Mouse (Mus musculus): Measurements from ENCODE around the gene Atxn10. TPM values are rescaled to one million over a fixed set of nuclear protein-coding genes. Genes with fewer than 3 reads are reported as not detected.
A peak's percentile ranks its signal among the peaks of the same experiment; 100 is the strongest.
"Not testable (repeated sequence)": the region's sequence is repeated elsewhere in the genome, so short reads cannot be mapped to it uniquely, and the experiment has no call there.

Gene Atxn10
- polyA plus RNA-seq, 1 experiment from 2014 or later, result 307 TPM

- H3K9me3 ChIP-seq (ENCODE audit: low read length), result no peaks in the 10 kb centered on the region
- no peak for ATAC-seq (ENCODE audit: low FRiP score, low TSS enrichment)
- no peaks in the 10 kb centered on the region for H3K36me3 ChIP-seq (ENCODE audit: insufficient read depth, low read length)
- H3K4me3 ChIP-seq (ENCODE audit: low read length), result no peak overlapping the region
- no peak overlapping the region for H3K4me2 ChIP-seq (replicated peaks; ENCODE audit: low read depth, low read length)
- no peak overlapping the region for H3K27ac ChIP-seq (ENCODE audit: low read length)
- H3K4me1 ChIP-seq (ENCODE audit: insufficient read depth, low read length), result no peaks in the 10 kb centered on the region
- 68% methylated on average over 10 of the region's 10 CpGs for WGBS
- H3K9ac ChIP-seq (replicated peaks; ENCODE audit: low read length), result no peak overlapping the region
- H3K27me3 ChIP-seq (ENCODE audit: insufficient read depth, low read length), result 0 out of 2 replicates have a peak, but pooled peaks cover 4% of the 10 kb centered on the region
Observed at GRCm38 (mm10) chr15:85311058-85311657, 24.9 kb upstream of the Atxn10 start.

- Histone ChIP-seq H3K9me3 (ENCODE audit: low read length) (no peaks in the 10 kb centered on the region), H3K36me3 (ENCODE audit: insufficient read depth, low read length) (no peaks in the 10 kb centered on the region), H3K4me2 (replicated peaks; ENCODE audit: low read depth, low read length) (no peak overlapping the region), H3K27ac (ENCODE audit: low read length) (no peak overlapping the region), H3K27me3 (ENCODE audit: insufficient read depth, low read length) (0 out of 2 replicates have a peak, but pooled peaks cover 4% of the 10 kb centered on the region), H3K4me1 (ENCODE audit: insufficient read depth, low read length) (no peaks in the 10 kb centered on the region), H3K4me3 (ENCODE audit: low read length) (no peak overlapping the region), H3K9ac (replicated peaks; ENCODE audit: low read length) (0 out of 2 replicates have a peak overlapping the region, but pooled peaks have one; percentile 8)
- WGBS, result 43% methylated on average over 12 of the region's 13 CpGs
- 0 out of 2 replicates have a peak, but pooled peaks have one; percentile 69 for ATAC-seq (ENCODE audit: low FRiP score, low TSS enrichment)
Observed at GRCm38 (mm10) chr15:85315378-85316025, 20.5 kb upstream of the Atxn10 start.

DNA sequence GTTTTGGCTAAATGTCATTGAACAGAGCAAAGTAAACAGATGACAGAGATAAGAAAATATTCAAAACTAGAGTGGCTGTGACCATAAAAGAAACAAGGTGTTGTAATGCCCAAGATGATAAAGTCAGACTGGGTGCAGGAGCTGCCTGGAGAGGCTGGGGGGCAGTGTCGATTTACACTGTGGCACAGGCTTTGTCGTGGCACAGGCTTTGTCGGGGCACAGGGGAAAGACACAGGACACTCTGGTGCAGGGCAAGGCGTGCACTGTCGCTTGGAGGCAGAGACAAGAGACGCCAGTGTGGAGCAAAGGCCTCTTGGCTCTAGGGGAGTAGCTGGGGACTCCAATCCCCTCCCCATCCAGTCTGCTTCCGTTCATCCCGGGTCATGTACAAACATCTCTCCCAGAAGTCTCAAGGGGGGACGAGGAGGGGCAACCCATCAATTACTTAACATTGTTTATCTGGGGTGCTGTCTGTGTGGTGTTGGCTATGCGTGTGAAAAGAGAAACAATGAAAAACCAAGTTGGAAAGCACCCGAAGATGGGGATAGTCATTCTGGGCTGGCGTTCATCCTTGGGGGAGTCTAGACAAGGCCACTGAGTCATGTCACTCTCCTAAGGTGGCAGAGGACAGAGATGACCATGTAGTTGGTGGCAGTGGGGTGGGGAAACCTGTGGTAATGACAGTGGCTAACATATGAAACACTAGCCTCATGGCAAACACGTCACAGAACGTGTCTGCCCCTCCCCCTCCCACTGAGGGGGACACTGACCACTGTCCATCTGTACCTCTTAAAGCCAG, 19.5 kb upstream of the Atxn10 start:
- Histone ChIP-seq H3K4me3 (ENCODE audit: low read length) (no peak overlapping the region), H3K36me3 (ENCODE audit: insufficient read depth, low read length) (no peaks in the 10 kb centered on the region), H3K27me3 (ENCODE audit: insufficient read depth, low read length) (0 out of 2 replicates have a peak, but pooled peaks cover 4% of the 10 kb centered on the region), H3K4me1 (ENCODE audit: insufficient read depth, low read length) (no peaks in the 10 kb centered on the region), H3K27ac (ENCODE audit: low read length) (no peak overlapping the region), H3K4me2 (replicated peaks; ENCODE audit: low read depth, low read length) (no peak overlapping the region), H3K9me3 (ENCODE audit: low read length) (no peaks in the 10 kb centered on the region), H3K9ac (replicated peaks; ENCODE audit: low read length) (no peak overlapping the region)
- 49% methylated on average over 14 of the region's 14 CpGs for WGBS
- no peak for ATAC-seq (ENCODE audit: low FRiP score, low TSS enrichment)

GRCm38 (mm10) chr15:85319924-85320668, 15.9 kb upstream of the Atxn10 start:
- Histone ChIP-seq H3K27ac (ENCODE audit: low read length) (no peak overlapping the region), H3K36me3 (ENCODE audit: insufficient read depth, low read length) (no peaks in the 10 kb centered on the region), H3K27me3 (ENCODE audit: insufficient read depth, low read length) (0 out of 2 replicates have a peak, but pooled peaks cover 3% of the 10 kb centered on the region), H3K4me3 (ENCODE audit: low read length) (no peak overlapping the region), H3K9me3 (ENCODE audit: low read length) (no peaks in the 10 kb centered on the region), H3K4me1 (ENCODE audit: insufficient read depth, low read length) (no peaks in the 10 kb centered on the region), H3K4me2 (replicated peaks; ENCODE audit: low read depth, low read length) (no peak overlapping the region), H3K9ac (replicated peaks; ENCODE audit: low read length) (no peak overlapping the region)
- ATAC-seq (ENCODE audit: low FRiP score, low TSS enrichment), result no peak
- WGBS, result 59% methylated on average over 11 of the region's 11 CpGs

DNA sequence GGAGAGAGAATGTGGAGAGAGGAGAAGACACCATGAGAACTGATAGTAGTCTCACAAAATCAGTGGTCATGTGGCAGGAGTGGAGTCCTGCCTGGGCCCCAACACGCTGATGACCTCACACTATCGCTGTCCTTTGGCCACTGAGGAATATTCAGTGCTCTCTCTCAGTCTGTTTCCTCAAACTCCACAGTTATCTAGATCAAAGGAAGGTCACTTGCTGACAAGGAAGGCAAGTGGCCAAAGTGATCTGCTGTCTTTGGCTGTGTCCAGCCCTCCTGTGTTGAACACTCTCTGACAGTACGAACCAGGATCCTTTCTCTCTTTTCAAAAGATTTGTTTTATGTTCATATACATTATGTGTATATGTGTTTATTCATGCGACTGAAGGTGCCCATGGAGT, 12.8 kb upstream of the Atxn10 start:
- no peaks in the 10 kb centered on the region for H3K36me3 ChIP-seq (ENCODE audit: insufficient read depth, low read length)
- H3K9me3 ChIP-seq (ENCODE audit: low read length), result no peaks in the 10 kb centered on the region
- ATAC-seq (ENCODE audit: low FRiP score, low TSS enrichment), result no peak
- no peak overlapping the region for H3K27ac ChIP-seq (ENCODE audit: low read length)
- H3K27me3 ChIP-seq (ENCODE audit: insufficient read depth, low read length), result no peaks in the 10 kb centered on the region
- H3K4me3 ChIP-seq (ENCODE audit: low read length), result no peak overlapping the region
- H3K4me2 ChIP-seq (replicated peaks; ENCODE audit: low read depth, low read length), result no peak overlapping the region
- 0 out of 2 replicates have a peak, but pooled peaks cover 5% of the 10 kb centered on the region for H3K4me1 ChIP-seq (ENCODE audit: insufficient read depth, low read length)
- WGBS, result 91% methylated on average over 4 of the region's 4 CpGs
- no peak overlapping the region for H3K9ac ChIP-seq (replicated peaks; ENCODE audit: low read length)

DNA sequence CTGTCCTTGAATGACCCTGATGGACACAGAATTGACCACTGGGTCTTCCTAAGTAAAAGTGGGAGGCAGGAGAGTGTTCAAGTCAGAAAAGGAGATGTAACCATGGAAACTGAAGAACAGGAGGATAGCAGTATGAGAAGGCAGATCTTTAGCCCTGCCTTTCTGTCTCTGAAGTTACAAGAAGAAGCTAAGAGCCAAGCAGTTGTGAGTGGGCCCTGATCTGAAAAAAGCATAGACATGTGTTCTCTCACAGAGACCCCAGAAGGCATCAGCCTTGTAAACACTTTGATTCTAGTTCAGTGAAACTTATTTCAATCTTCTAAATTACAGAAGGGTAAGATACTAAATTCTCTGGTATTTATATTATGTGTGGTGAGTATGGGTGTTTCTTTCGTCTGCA, 11.6 kb upstream of the Atxn10 start:
- H3K27me3 ChIP-seq (ENCODE audit: insufficient read depth, low read length), result no peaks in the 10 kb centered on the region
- no peaks in the 10 kb centered on the region for H3K36me3 ChIP-seq (ENCODE audit: insufficient read depth, low read length)
- no peak overlapping the region for H3K4me3 ChIP-seq (ENCODE audit: low read length)
- no peak overlapping the region for H3K4me2 ChIP-seq (replicated peaks; ENCODE audit: low read depth, low read length)
- 97% methylated on average over 1 of the region's 1 CpGs for WGBS
- H3K9ac ChIP-seq (replicated peaks; ENCODE audit: low read length), result no peak overlapping the region
- H3K9me3 ChIP-seq (ENCODE audit: low read length), result no peaks in the 10 kb centered on the region
- 0 out of 2 replicates have a peak, but pooled peaks cover 5% of the 10 kb centered on the region for H3K4me1 ChIP-seq (ENCODE audit: insufficient read depth, low read length)
- ATAC-seq (ENCODE audit: low FRiP score, low TSS enrichment), result no peak
- no peak overlapping the region for H3K27ac ChIP-seq (ENCODE audit: low read length)

DNA sequence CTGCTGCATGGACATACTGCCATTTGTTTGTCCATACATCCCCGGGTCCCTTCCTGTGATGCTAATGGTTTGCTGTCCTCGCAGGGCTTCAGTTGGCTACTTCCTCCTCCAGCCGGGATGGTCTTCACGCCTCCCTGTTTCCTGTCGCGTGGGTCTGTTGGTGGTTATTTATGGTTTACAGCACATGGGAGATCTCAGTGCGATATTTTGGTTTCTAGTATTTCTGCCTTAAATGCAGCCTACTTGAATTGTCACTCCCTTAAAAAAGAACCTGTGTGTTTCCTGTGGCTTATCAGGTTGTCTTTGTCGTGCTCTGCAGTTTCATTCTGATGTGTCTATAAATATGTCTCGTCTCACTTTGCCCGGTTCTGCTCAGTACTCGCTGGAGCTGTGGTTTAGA, 8.2 kb upstream of the Atxn10 start:
- no peak overlapping the region for H3K9ac ChIP-seq (replicated peaks; ENCODE audit: low read length)
- no peaks in the 10 kb centered on the region for H3K9me3 ChIP-seq (ENCODE audit: low read length)
- H3K4me3 ChIP-seq (ENCODE audit: low read length), result no peak overlapping the region
- no peak overlapping the region for H3K4me2 ChIP-seq (replicated peaks; ENCODE audit: low read depth, low read length)
- 8% methylated on average over 11 of the region's 11 CpGs for WGBS
- no peaks in the 10 kb centered on the region for H3K27me3 ChIP-seq (ENCODE audit: insufficient read depth, low read length)
- no peak for ATAC-seq (ENCODE audit: low FRiP score, low TSS enrichment)
- no peaks in the 10 kb centered on the region for H3K36me3 ChIP-seq (ENCODE audit: insufficient read depth, low read length)
- H3K4me1 ChIP-seq (ENCODE audit: insufficient read depth, low read length), result 0 out of 2 replicates have a peak, but pooled peaks cover 5% of the 10 kb centered on the region
- no peak overlapping the region for H3K27ac ChIP-seq (ENCODE audit: low read length)

DNA sequence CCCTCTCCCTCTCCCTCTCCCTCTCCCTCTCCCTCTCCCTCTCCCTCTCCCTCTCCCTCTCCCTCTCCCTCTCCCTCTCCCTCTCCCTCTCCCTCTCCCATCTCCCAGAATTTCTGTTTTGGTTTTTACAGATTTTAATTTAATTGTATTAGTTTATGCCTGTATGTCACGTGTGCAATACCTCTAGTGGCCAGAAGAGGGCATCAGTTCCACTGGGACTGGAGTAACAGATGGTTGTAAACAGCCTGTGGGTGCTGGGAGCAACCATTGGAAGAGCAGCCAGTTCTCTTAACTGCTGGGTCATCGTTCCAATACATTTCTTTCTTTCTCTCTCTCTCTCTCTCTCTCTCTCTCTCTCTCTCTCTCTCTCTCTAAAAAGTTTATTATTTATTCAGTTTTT, 7.6 kb upstream of the Atxn10 start:
- not testable (repeated sequence) for H3K4me2 ChIP-seq (replicated peaks; ENCODE audit: low read depth, low read length); H3K9ac ChIP-seq (replicated peaks; ENCODE audit: low read length)

GRCm38 (mm10) chr15:85329096-85329495, 6.9 kb upstream of the Atxn10 start:
- WGBS, result 91% methylated on average over 5 of the region's 5 CpGs
- no peak overlapping the region for H3K9ac ChIP-seq (replicated peaks; ENCODE audit: low read length)
- H3K4me3 ChIP-seq (ENCODE audit: low read length), result no peak overlapping the region
- H3K36me3 ChIP-seq (ENCODE audit: insufficient read depth, low read length), result no peaks in the 10 kb centered on the region
- 0 out of 2 replicates have a peak, but pooled peaks cover 5% of the 10 kb centered on the region for H3K4me1 ChIP-seq (ENCODE audit: insufficient read depth, low read length)
- H3K27me3 ChIP-seq (ENCODE audit: insufficient read depth, low read length), result no peaks in the 10 kb centered on the region
- no peak overlapping the region for H3K4me2 ChIP-seq (replicated peaks; ENCODE audit: low read depth, low read length)
- no peak for ATAC-seq (ENCODE audit: low FRiP score, low TSS enrichment)
- no peak overlapping the region for H3K27ac ChIP-seq (ENCODE audit: low read length)
- no peaks in the 10 kb centered on the region for H3K9me3 ChIP-seq (ENCODE audit: low read length)

More for the DNA sequence above, 7.6 kb upstream of the Atxn10 start:
- H3K27me3 ChIP-seq (ENCODE audit: insufficient read depth, low read length); H3K4me1 ChIP-seq (ENCODE audit: insufficient read depth, low read length); ATAC-seq (ENCODE audit: low FRiP score, low TSS enrichment); H3K27ac ChIP-seq (ENCODE audit: low read length); H3K9me3 ChIP-seq (ENCODE audit: low read length); H3K36me3 ChIP-seq (ENCODE audit: insufficient read depth, low read length); H3K4me3 ChIP-seq (ENCODE audit: low read length): not testable (repeated sequence)
- 90% methylated on average over 2 of the region's 2 CpGs for WGBS

Measured in kidney, embryonic 16.5 days (tissue).